Mouse (Mus musculus) embryo, embryonic 11 days (tissue): ENCODE measurements around the gene Asap2.

ENCODE experiments used
- DNase-seq: peaks from one replicate; pipeline ENCODE4 v3.0.0-alpha.2; 2015

Asap2 gene

DNA sequence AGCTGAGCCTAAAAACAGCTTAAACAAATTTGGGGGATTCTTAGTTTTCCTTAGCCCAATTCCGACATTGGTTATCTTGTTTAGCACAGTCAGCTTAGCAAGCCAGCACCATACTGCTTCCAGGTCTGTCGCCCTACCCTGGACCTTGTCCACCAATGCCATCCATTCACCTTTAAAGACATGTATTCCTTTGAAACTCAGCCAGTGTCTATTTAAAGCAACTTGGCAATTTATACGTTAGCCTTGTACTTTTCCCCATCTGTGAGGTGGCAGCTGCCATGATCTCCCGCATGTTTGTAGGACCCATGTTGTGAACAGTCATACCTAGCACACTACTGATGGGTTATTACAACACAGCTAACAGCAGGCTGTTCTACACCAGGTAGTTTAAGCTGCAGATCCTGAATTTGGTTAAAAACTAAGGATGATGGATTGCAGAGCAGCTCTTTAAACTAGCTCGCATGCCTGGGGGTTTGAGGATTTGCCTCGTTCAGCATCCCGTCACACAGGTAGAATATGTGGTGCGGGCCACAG, 277.9 kb downstream of the Asap2 start:
- DNase-seq, result no peak

DNA sequence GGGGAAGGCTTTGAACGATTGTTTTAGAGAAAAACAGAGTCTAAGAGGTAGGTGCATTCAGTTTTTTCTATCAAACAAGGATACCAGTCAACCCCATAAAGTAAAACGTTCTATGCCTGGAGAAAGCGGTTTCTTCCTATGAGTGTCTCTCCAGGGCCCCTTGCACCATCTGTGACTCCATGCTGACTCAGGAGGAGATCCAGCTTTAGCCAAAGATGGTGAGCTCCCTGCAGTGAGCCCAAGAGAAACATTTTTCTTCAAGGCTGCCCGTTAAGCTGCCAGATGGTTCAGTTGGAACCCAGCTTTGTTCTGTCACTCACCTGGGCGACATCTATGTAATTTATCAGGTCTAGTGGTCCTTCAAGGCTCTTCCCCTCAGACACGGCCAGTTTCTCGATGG, 284.2 kb downstream of the Asap2 start:
- DNase-seq, result no peak

DNA sequence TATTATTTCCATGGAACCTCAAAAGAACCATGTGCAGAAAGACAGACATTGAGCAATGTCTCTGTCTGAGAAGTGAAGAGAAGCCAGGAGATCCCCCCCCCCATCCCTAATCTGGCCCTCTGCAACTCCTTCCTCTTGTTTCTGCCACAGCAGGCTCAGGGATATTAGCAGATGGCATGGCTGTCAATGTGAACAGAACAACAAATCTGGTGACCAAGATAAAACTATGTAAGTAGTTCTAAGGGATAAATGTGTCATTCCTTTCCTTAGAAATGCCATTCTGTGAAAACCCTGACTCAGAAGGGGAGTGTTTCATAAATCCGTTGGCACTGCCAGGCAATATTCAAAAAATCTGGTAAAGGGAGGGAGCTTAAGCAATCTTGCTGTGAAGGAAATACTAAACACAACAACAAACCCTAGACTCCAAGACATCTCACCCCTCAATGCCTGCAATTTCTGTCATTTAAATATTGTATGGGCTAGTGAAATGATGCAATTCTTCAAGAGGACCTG, 287.1 kb downstream of the Asap2 start:
- DNase-seq, result no peak

DNA sequence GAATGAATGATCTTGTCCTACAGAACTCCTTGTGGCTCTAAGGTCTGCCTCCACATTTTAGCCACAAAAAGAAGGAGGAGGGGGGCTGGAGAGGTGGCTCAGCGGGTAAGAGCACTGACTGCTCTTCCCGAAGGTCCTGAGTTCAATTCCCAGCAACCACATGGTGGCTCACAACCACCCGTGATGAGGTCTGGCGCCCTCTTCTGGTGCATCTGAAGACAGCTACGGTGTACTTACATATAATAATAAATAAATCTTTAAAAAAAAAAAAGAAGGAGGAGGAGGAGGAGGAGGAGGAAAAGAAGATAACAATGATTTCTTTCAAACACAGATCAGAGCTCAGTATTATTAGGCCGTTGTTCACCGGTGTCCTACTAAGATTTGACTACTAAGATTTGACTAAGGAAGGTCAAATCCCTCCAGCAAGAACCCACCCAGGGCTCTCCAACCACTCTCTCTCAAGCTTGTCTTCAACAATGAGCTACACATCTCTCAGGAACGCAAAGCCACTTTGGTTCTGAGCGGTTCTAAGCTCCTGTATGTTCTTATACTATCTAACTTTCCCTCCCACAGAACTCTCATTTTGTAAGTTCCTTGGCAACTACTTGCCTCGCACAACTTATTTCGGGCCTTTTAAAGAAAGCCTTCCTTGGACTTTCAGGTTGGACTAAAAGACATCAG, 294.6 kb downstream of the Asap2 start, which contains the start of gene Cpsf3:
TSS of gene Cpsf3 (plus strand) at position 631 of the 681 bp plus-strand sequence.
- DNase-seq, result no peak

DNA sequence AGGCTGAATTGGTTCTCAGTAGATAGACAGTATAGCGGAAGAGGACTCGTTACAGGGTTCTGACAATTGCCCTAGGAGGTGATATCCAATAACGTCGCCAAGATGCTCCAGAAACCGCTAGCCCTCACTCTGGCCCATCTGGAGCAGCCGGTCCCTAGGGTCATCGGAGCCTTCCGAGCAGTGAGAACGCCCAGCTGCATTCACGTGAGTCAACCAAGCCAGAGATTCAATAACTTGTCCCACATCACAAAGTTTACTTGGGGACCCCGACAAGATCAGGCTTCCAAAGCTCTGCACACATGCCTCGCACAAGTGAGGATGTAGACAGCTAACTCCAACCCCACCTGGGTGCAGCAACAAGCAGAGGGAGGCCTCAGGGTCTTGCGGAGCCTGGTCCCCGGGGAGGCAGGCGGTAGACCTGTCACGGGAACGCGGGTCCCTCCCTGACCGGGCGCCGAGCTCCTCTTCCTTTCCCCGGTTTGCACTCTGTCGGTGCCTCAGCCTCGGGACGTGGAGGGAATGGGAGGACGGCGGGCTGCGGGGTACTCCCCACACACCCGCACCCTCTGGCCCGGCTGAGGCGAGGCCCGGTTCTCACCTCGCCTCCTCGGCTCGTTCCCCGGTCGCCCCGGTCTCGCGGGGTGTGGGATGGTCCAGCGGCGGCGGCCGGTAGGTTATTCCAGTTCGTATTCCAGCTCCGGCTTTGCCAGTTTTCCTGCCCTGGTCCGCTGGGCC, 295.4 kb downstream of the Asap2 start:
- no peak for DNase-seq

DNA sequence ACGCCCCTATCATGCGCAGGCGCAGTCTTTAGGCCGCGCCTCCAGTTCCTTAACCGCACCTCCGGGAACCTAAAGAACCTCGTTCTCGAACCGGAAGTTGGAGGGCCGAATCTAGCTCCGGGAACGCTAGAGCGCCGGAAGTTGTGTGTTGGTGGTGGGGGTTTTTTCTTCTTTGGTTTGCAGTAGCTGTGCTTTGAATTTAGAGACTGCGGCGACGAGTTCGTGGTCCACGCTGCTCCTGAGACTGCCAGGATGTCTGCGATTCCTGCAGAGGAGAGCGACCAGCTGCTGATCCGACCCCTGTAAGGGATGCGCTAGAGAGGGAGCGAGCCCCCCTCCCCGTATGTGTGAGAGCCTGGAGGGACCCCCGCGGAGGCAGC, 296.0 kb downstream of the Asap2 start, which contains the start of gene Itgb1bp1:
TSS of gene Itgb1bp1 (minus strand) at position 42 of the 380 bp plus-strand sequence.
- DNase-seq, result peak; percentile 99

DNA sequence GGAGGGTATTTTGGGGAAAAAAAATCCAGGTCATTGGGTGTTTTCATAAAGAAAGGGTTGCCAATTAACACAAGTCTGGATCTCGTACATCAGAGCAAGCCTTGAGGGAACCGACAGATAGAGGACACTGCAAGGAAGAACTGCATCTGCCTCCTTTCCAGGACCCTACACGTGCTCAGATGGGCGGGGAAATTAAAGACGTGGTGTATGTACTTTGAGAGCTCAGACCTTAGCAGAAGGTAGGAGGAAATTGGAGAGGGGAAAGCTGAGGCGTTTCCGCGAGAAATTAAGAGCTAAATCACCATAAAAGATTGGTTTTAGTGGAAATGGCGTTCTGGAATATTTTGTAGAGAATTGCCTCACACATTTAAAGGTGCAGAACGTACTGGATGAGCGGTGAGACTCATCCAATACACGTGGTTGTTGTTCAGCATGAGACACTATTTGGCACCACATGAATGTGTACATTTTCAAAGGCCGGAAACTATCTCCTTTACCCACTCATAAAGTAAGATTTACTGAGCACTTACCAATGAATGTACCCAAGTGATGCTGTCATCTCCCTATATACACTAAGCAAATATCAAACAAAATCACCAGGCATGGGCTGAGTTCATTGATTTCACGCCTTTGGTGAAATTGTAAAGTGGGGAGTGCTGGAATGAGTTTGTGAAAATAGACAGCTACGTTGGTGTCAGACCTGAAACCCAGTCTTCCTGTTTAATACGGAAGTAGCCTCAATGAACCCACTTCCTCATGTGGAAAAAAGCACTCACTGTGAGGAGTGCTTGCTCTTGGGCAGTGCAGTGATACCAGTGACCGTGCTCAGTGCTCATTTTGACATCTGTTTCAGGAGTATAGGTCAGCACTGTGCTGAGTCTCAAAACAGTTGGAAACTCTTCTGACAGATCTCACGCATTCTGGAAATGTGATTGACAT, 296.7 kb downstream of the Asap2 start:
- DNase-seq, result peak; percentile 29

DNA sequence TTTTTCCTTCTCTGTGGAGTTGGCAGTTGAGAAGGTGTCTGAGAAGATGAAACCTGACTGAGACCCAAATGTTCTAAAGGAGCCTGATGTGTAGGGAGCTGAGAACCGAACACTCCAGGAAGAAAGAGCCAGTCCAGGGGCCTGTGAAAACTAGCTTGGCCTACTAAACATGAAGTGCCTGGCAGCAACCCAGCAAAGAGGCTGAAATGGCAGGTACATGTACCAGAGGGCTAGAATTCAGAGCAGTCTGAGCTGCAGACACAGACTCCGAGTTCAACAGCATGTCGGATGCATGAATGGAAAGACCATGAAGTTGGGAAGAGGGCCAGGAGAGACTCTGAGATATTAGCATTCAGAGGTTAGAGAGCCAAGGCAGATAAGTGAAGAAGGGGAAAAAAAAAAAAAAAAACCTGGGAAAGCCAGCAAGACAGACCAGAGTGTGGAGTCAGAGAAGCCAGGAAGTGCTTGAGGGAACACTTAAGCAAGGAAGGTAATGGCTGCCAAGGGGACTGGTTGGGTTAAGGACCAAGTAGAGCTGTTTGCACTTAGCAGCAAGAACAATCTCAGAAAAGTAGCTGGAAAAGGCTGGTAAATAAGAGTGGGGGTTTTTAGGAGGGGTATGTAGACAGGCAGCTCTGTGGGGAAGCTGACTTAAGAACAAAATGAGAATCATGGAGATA, 298.6 kb downstream of the Asap2 start:
- no peak for DNase-seq

DNA sequence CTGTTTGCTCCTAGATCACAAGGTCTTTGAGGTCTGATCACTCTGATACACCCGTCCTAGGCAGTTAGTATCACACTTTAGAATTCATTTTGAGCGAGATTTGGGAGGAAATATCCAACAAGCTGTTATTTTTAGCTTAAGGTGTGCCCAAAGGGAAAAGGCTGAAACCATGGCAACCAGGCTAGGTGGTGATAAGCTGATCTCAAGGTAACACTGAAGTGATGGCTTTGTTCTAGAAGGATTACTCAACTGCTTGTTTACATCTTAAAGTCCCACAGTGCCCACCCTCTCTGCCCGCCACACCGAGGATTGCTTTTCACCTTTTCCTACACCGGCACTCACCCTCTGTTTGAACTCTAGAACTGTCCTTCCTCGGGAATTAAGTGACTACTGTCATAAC, 299.4 kb downstream of the Asap2 start:
- no peak for DNase-seq

DNA sequence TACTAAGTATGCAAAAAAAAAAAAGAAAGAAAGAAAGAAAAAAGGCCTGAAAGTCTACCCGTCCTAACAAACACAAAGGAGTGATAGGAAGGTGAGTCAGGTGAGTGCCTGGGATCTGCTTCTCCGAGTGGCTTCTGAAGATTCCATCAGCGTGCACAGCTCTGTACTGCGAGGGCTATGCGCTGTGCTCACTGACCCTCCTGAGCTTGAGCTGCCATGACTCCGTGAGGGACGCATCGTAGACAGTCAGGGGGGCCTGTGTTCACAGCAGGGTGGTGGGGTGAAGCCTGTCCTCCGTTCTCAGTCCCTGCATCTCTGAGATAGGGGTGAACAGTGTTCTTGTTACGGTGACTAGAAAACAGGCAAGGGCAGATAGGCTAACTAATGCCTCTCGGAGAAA, 308.6 kb downstream of the Asap2 start:
- no peak for DNase-seq

DNA sequence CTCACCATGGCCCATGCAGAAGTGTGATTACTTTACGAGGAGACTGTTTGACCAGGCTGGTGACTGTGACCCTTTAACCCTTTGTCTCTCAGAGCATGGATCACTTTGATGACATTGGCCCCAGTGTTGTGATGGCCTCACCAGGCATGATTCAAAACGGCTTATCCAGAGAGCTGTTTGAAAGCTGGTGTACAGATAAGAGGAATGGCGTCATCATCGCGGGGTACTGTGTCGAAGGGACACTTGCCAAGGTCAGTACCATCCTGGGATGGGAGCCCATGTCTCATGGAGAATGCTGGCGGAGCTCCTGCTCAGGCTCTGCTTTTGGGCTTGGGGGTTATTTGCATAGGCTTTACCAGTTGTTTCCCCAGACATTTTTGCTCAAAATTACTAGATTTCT, 311.1 kb downstream of the Asap2 start:
- no peak for DNase-seq

DNA sequence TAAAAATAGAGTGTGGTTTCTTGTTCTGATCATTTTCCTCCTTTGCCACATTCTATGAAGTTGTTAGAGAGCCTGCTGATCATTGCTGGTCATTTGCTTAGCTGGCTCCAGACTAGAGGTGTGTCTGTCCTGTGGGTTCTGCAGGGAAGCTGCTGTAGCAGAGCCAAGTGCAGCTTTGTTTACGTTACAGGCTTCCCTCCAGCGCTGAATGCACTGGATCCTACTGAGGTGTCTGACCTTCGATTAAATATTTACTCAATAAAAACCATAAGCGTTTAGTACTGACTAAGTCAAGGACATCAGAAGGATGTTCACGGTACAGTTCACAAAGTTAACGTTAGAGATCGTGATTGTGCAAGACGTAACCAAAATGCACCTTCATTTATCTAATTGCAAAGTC, 311.7 kb downstream of the Asap2 start:
- DNase-seq, result no peak

DNA sequence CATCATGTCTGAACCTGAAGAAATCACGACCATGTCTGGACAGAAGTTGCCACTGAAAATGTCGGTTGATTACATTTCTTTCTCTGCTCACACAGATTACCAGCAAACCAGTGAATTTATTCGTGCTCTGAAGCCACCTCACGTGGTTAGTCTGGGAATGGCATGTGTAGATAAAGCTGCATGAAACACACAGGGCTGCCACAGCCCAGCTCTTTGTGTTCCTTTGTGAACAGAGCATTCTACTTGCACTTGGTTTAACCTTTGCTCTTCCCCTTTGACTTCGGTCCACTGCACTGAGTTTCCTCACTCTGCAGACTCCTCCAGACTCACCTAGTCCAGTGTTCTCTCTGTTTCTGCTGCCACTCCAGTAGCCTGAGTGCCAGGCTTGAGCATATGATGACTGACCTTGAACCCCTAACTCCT, 312.1 kb downstream of the Asap2 start:
- DNase-seq, result no peak

DNA sequence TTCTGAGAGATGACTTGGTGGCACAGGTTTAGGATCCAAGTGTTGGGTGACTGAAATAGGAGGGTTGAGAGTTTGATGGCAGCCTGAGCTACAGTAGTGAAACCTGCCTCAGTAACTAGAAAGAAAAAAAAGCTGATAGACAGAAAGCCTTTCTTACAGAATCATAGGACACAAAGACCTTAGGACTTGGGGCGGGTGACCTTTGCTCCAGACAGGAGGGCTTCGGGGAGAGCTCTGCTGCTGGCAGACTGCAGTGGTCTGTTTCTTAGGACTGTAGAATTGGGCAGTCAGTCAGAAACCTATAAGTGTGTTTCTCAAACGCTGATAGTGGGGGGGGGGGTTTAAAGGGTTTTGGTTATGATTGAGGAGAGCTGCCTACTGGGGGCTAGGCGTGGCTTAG, 315.5 kb downstream of the Asap2 start:
- no peak for DNase-seq

DNA sequence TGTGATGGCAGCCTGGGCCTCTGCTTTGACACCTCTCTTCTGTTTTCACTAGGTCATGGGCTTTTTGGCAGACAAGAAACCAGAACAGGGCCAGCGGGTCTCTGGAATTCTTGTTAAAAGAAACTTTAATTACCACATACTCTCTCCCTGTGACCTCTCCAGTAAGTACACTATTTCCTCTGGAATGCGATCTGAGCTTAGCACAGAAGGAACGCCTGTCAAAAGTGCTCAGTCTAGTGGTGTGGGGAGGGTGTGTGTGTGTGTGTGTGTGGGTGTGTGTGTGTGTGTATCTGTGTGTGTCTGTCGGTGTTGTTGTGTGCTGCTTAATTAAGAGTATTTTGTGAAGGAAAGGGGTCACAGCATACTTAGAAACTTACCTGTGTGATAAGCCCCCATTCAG, 316.5 kb downstream of the Asap2 start:
- DNase-seq, result no peak

DNA sequence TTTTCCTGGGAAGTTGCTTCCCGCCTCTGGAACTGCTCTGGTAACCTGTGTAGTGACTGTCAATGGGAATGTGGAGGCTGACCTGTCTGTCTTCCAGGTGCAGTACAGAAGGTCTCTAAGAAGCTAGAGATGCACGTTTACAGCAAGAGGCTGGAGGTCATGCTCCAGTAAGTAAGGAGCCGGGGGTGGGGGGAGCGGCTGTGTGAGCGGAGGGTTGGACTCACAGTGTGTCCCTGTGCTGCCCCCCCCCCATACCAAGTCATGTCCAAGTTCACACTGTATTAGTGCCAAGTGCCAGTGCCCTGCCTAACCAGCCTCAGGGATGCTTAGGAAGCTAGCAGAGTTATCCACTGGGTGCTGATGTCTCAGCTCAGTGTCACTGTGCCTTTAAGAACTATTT, 321.9 kb downstream of the Asap2 start:
- no peak for DNase-seq

DNA sequence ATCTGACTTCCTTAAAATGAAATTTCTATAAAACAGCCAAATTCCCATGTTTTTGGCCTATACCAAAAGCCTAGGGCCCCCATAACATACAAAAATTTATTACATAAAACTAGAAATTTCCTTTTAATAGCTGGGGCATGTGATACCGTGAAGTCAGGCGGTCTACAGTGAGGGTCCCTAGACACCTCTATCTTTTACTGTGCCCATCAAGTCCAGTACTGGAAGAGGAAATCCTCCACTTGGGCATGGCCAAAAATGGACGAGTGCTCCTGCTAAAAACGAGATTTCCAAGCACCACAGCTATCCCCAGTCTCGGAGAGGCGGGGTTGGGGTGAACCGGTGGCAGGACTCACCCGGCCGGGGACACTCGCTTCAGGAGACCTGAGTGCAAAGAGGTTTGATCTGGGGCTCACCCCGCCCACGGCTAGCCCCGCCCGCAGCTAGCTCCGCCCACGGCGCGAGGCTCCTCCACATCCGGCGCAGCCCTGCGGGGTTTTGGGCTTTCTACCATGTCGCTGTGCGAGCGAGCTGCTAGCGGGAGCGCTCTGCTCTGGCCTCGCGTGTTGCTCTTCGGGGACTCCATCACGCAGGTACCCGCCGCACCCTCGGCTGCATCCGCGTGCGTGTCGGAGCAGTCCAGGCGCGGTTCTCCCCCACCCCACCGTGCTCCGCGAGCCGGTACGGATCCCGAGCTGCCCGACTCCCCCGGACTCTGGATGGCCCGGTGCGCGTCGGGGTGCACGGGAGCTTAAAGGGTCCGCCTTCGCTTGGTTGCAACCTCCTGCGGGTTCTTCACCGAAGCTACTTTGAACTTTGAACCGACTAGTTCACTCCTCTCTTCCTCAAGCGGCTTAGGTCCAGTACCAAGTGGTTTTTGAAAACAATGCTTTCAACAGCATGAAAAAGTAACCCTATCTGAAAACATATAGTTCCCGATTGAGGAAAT, 325.9 kb downstream of the Asap2 start, which contains the start of gene Iah1:
TSS of gene Iah1 (plus strand) at position 467 of the 946 bp plus-strand sequence.
- peak; percentile 92 for DNase-seq

DNA sequence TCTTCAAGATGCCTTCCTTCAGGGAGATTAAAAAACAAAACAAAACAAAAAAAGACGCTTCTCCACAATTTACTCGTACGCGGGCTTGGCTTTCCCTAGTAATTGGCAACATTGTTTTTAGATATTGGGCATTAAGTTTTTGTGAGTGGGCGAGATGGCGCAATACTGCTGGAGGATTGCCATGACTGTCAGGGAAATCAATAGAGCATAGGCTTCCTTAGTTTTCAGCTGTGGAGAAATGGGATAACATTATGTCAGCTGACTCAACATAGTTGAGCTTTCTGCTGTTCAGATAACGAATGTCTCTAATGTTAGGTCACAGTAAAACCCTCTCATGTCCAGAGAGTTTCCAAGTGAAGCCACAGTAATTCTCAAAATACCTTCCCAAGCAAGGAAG, 326.6 kb downstream of the Asap2 start:
- DNase-seq, result no peak

DNA sequence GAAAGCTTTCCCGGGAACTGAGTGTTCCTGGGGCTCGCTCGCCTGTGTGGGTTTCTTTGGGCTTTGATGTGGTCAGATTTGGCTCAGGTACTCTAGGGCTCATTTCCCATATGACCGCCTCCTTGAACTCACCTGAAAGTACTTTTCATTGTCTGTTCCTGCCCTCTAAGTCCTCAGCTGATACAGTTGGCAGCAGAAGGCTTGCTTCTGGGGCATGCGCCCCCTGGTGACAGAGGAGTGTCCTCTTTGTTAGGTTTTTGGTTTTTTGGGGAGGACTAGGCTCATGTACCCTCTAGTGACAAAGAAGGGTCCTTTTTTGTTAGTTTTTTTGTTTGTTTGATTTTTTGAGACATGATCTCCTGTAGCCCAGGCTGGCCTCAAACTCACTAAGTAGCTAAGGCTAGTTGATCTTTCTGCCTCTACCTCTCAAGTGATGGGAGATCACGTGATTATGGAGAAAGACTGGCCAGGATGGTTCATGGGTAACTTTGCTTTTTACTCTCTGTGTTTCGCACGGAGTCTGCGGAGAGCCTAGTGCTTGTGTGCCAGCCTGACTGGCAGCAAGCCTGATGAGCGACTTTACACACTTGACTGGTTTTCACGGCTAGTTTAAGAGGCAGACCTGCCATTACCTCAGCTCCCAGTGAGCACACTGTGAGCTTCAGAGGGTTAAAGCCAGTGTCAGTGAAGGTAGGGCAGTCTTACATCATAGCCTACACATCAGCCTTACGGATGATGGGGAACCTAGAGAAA, 328.1 kb downstream of the Asap2 start:
- peak; percentile 85 for DNase-seq
